Mouse (Mus musculus) olfactory bulb, adult 2 months (tissue): ENCODE measurements around the gene Hs6st1.

Source experiments
- CTCF ChIP-seq: fragments of 200-500 bp; IDR thresholded peaks from 2 replicates; pipeline ENCODE4 v1.5.1; 2012; ENCODE audit warnings: low read depth, mild to moderate bottlenecking, low read length, moderate library complexity; ENCODE audit not compliant: insufficient read depth
- POLR2A ChIP-seq: fragments of 200-500 bp; IDR thresholded peaks from 2 replicates; pipeline ENCODE4 v1.6.1; 2012; ENCODE audit warnings: mild to moderate bottlenecking, low read depth, low read length, moderate library complexity; ENCODE audit not compliant: insufficient read depth

- TF ChIP-seq CTCF (no peak), POLR2A (no peak)
These were observed 22.0 kb downstream of the Hs6st1 start for GRCm38 (mm10) chr1:36090011-36090721.
